Mouse (Mus musculus) MEL (cell line): ENCODE results near the gene Uqcc1. TPM values are rescaled to one million over a fixed set of nuclear protein-coding genes. Genes with fewer than 3 reads are reported as not detected.

Experiments used
- DNase-seq: peaks from one replicate; pipeline ENCODE4 v3.0.0; 2011; ENCODE audit warnings: low read depth, low spot score
- H3K27ac ChIP-seq: 2 replicates; pipeline ENCODE4 v1.5.1; 2012; ENCODE audit warnings: low read depth, mild to moderate bottlenecking, control low read depth, low read length, moderate library complexity; ENCODE audit not compliant: control insufficient read depth
- H3K27me3 ChIP-seq, 2 experiments: fragments of 150-350 bp in 1 of 2; sonication (generic) in 1 of 2; 2 replicates each; pipeline ENCODE4 v1.6.1; 2012; ENCODE audit warnings: low read length in 2 of 2, mild to moderate bottlenecking in 2 of 2, improper control_type of control experiment in 1 of 2, moderate library complexity in 1 of 2; ENCODE audit not compliant: insufficient read depth in 2 of 2, control insufficient read depth in 1 of 2
- H3K36me3 ChIP-seq, 2 experiments: 2 replicates each; pipeline ENCODE4 v1.6.1; 2012 to 2014; ENCODE audit warnings: low read length in 2 of 2, improper control_type of control experiment in 1 of 2, inconsistent platforms in 1 of 2, mild to moderate bottlenecking in 1 of 2; ENCODE audit not compliant: insufficient read depth in 2 of 2, control insufficient read depth in 1 of 2
- H3K4me1 ChIP-seq, 2 experiments: fragments of 150-350 bp in 1 of 2; sonication (generic) in 1 of 2; 2 replicates each; pipeline ENCODE4 v1.6.1; 2012; ENCODE audit warnings: low read length in 2 of 2, improper control_type of control experiment in 1 of 2, mild to moderate bottlenecking in 1 of 2; ENCODE audit not compliant: insufficient read depth in 2 of 2, control insufficient read depth in 1 of 2
- H3K4me3 ChIP-seq, 2 experiments: fragments of 150-350 bp in 1 of 2; sonication (generic) in 1 of 2; 2 replicates each; pipeline ENCODE4 v1.5.1; 2012; ENCODE audit warnings: low read depth in 2 of 2, low read length in 2 of 2, mild to moderate bottlenecking in 2 of 2, moderate library complexity in 2 of 2, control low read depth in 1 of 2, improper control_type of control experiment in 1 of 2; ENCODE audit not compliant: control insufficient read depth in 1 of 2, insufficient read depth in 1 of 2
- H3K79me2 ChIP-seq: 2 replicates; pipeline ENCODE4 v1.6.1; 2012; ENCODE audit warnings: mild to moderate bottlenecking, low read length, moderate library complexity; ENCODE audit not compliant: control insufficient read depth, poor library complexity, insufficient read depth
- H3K9ac ChIP-seq: 2 replicates; pipeline ENCODE4 v1.6.1; 2012; ENCODE audit warnings: low read depth, mild to moderate bottlenecking, control low read depth, low read length, moderate library complexity; ENCODE audit not compliant: control insufficient read depth, poor library complexity, severe bottlenecking
- H3K9me3 ChIP-seq: fragments of 150-350 bp; sonication (generic); replicated peaks from 2 replicates; pipeline ENCODE4 v1.6.1; 2012; ENCODE audit warnings: mild to moderate bottlenecking, low read length, improper control_type of control experiment, moderate library complexity; ENCODE audit not compliant: insufficient read depth
- BHLHE40 ChIP-seq: IDR thresholded peaks from 2 replicates; pipeline ENCODE4 v1.6.1; 2012; ENCODE audit warnings: low read depth, mild to moderate bottlenecking, inconsistent platforms, low read length, improper control_type of control experiment, borderline replicate concordance
- CHD2 ChIP-seq: IDR thresholded peaks from 2 replicates; pipeline ENCODE4 v1.6.1; 2011; ENCODE audit warnings: low read length, improper control_type of control experiment
- E2F4 ChIP-seq: IDR thresholded peaks from 2 replicates; pipeline ENCODE4 v1.6.1; 2011; ENCODE audit warnings: low read depth, low read length, improper control_type of control experiment, borderline replicate concordance
- ELF1 ChIP-seq: IDR thresholded peaks from 2 replicates; pipeline ENCODE4 v1.6.1; 2014; ENCODE audit warnings: low read depth, mild to moderate bottlenecking, inconsistent platforms, low read length, improper control_type of control experiment, moderate library complexity
- GATA1 ChIP-seq: IDR thresholded peaks from 2 replicates; pipeline ENCODE4 v1.6.1; 2011; ENCODE audit warnings: low read depth, low read length, improper control_type of control experiment
- HCFC1 ChIP-seq: IDR thresholded peaks from 2 replicates; pipeline ENCODE4 v1.6.1; 2012; ENCODE audit warnings: low read depth, mild to moderate bottlenecking, inconsistent platforms, low read length, improper control_type of control experiment, moderate library complexity
- JUND ChIP-seq: IDR thresholded peaks from 2 replicates; pipeline ENCODE4 v1.6.1; 2011; ENCODE audit warnings: low read depth, mild to moderate bottlenecking, improper control_type of control experiment, low read length
- MAX ChIP-seq: IDR thresholded peaks from 2 replicates; pipeline ENCODE4 v1.6.1; 2011; ENCODE audit warnings: low read length, improper control_type of control experiment
- MEF2A ChIP-seq: IDR thresholded peaks from 2 replicates; pipeline ENCODE4 v1.6.1; 2014; ENCODE audit warnings: low read depth, mild to moderate bottlenecking, inconsistent platforms, low read length, improper control_type of control experiment; ENCODE audit not compliant: poor library complexity, insufficient replicate concordance, severe bottlenecking; ENCODE audit errors: extremely low read depth
- MYB ChIP-seq: IDR thresholded peaks from 2 replicates; pipeline ENCODE4 v1.6.1; 2011; ENCODE audit warnings: mild to moderate bottlenecking, low read depth, low read length, improper control_type of control experiment
- NELFE ChIP-seq: IDR thresholded peaks from 2 replicates; pipeline ENCODE4 v1.6.1; 2011; ENCODE audit warnings: low read depth, low read length, improper control_type of control experiment
- NRF1 ChIP-seq: IDR thresholded peaks from 2 replicates; pipeline ENCODE4 v1.6.1; 2014; ENCODE audit warnings: low read depth, mild to moderate bottlenecking, inconsistent platforms, low read length, improper control_type of control experiment, moderate library complexity; ENCODE audit not compliant: poor library complexity, insufficient read depth, severe bottlenecking
- POLR2AphosphoS5 ChIP-seq: IDR thresholded peaks from 2 replicates; pipeline ENCODE4 v1.6.1; 2012; ENCODE audit warnings: low read depth, borderline replicate concordance, mild to moderate bottlenecking, inconsistent platforms, low read length, moderate library complexity, mixed read lengths
- RAD21 ChIP-seq: IDR thresholded peaks from 2 replicates; pipeline ENCODE4 v1.6.1; 2011; ENCODE audit warnings: mild to moderate bottlenecking, low read depth, low read length, improper control_type of control experiment
- SMC3 ChIP-seq: IDR thresholded peaks from 2 replicates; pipeline ENCODE4 v1.6.1; 2011; ENCODE audit warnings: low read depth, low read length, improper control_type of control experiment
- TCF12 ChIP-seq: IDR thresholded peaks from 2 replicates; pipeline ENCODE4 v1.6.1; 2014; ENCODE audit warnings: low read depth, mild to moderate bottlenecking, inconsistent platforms, low read length, improper control_type of control experiment, moderate library complexity
- UBTF ChIP-seq: IDR thresholded peaks from 2 replicates; pipeline ENCODE4 v1.6.1; 2012; ENCODE audit warnings: low read depth, mild to moderate bottlenecking, inconsistent platforms, low read length, improper control_type of control experiment, moderate library complexity, borderline replicate concordance; ENCODE audit not compliant: insufficient read depth
- ZC3H11A ChIP-seq: IDR thresholded peaks from 2 replicates; pipeline ENCODE4 v1.6.1; 2012; ENCODE audit warnings: low read depth, mild to moderate bottlenecking, inconsistent platforms, low read length, improper control_type of control experiment
- ZMIZ1 ChIP-seq: IDR thresholded peaks from 2 replicates; pipeline ENCODE4 v1.6.1; 2012; ENCODE audit warnings: low read depth, mild to moderate bottlenecking, inconsistent platforms, low read length, improper control_type of control experiment, moderate library complexity
- polyA plus RNA-seq, 2 experiments: library from polyadenylated mRNA; stranded (reverse) in 1 of 2; unstranded in 1 of 2; fragments of >175 nt in 1 of 2; fragments of >200 nt in 1 of 2; gene quantifications; 2 replicates each; pipeline versions ENCODE4 v1.2.1 to v1.2.4; 2012; ENCODE audit warnings: low replicate concordance in 2 of 2, low read depth in 1 of 2; ENCODE audit not compliant: insufficient read length in 2 of 2, insufficient read depth in 1 of 2, missing spikeins in 1 of 2
- total RNA-seq: library from RNA; depleted of rRNA; stranded (reverse); fragments of 300-350 nt; gene quantifications from 2 replicates; pipeline ENCODE4 v1.2.3, GENCODE M21; 2012

Gene Uqcc1
- total and polyA plus RNA-seq, 3 experiments = 61.0 to 83.1 TPM; not detected in 1

DNA sequence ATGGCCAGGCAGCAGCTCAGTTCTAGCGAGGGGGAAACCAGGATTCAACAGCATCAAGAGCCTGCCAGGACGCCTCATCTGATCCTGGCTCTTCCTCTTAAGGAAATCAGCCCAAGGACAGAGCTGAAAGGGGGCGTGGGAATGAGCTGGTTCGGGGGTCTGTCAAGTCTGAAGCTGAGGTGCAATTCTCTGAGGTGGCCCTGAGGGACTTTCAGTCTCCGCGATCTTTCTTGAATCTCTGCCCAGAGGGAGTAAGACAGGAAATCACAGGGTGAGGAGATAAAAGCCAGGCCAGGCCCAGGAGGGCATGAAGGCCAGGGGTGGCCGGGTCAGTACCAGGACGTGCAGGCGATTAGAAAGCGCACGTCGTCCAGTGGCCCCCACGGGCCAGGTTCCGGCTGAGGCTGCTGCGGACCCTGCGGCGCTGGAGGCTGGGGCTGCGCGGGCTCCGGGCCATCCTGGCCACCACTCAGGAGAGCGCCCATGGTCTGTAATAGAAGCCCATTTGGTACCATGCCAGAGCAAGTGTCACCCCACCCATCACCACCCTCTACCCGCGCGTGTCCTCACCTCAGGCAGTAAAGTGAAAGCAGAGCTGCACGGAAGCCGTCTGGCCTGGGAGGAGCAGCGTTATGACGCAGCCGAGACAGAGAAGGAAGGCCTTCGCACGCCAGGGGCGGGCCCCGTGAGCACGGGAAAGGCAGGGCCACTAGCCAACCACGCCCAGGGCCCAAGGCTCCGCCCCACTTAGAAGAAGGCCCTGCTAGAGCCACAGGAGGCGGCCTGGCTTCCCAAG lies 111.3 kb downstream of the Uqcc1 start (continued):
- TF ChIP-seq NELFE = peak; percentile 84
- TF ChIP-seq MYB = no peak
- no peak for TF ChIP-seq RAD21
- peak; percentile 70 for TF ChIP-seq HCFC1
- 0 out of 2 replicates have a peak, but pooled peaks have one; percentile 14 for TF ChIP-seq CHD2
- TF ChIP-seq POLR2AphosphoS5 = no peak
- 0 out of 2 replicates have a peak, but pooled peaks have one; percentile 11 for TF ChIP-seq NRF1
- no peak for TF ChIP-seq UBTF
- peak; percentile 68; the same call in 1 of the 2 replicates for TF ChIP-seq ELF1
- no peak for TF ChIP-seq MAX
- no peak for TF ChIP-seq BHLHE40
- TF ChIP-seq GATA1 = 0 out of 2 replicates have a peak, but pooled peaks have one; percentile 8
- no peak for TF ChIP-seq ZC3H11A
- TF ChIP-seq SMC3 = no peak
- TF ChIP-seq ZMIZ1 = peak; percentile 76
- no peak for TF ChIP-seq JUND
- no peak for TF ChIP-seq TCF12
- no peak for TF ChIP-seq MEF2A

DNA sequence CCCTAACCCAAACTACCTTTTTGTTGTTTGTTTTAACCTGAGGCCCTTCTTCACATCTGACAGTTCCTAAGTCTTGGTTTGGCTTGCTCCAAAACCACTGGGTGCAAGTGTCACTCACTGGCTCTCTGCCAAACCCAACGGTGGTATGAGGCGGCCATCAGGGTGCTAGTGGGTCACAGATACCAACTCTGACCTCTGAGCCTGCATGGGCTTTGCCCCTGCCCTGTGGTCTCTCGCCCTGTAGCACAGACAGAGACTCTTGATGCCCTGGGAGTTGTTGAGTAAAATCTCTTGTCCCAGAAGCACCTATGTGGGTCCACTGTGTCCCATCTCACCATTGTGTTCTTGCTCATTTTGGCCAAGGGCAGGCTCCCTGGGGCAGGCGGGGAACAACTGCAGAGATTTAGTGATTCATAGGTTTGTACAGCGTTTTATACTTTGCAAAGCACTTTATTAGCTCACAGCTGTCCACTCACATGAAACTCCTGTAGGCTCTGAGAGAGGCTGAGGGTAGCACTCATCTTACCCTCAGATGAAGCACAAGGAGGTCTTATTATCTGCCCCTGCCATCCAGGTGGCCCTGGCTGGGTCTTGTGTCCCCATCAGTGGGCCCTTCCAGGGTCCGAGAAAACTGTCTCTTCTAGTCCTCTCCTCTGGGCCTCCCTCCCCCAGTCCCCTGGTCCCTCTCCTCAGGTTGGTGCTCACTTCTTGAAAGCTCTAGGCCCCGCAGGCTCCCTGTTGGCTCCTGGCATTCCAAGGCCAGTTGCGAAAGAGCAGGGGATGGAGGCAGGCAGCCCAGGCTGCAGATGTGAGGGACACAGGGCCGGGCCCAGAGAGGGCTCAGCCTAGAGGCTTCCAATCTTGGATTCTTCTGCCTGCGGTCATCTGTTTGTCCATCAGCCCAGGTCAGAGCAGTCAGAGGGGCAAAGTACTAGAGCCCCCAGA lies 112.5 kb downstream of the Uqcc1 start:
- no peaks in the 10 kb centered on the region for H3K9me3 ChIP-seq
- peaks cover 5 to 15% of the 10 kb centered on the region in 2 experiments for H3K36me3 ChIP-seq
- H3K9ac ChIP-seq = no peak overlapping the region
- no peak overlapping the region for H3K4me3 ChIP-seq
- H3K27me3 ChIP-seq = no peaks in the 10 kb centered on the region
- TF ChIP-seq E2F4 (no peak), BHLHE40 (no peak), MAX (no peak), NELFE (no peak)
- DNase-seq = no peak
- no peaks in the 10 kb centered on the region; the same call in 1 of the 2 replicates for H3K79me2 ChIP-seq
- H3K27ac ChIP-seq = no peak overlapping the region
- peaks cover 2 to 17% of the 10 kb centered on the region in 2 experiments for H3K4me1 ChIP-seq
